Mouse (Mus musculus) erythroblast, embryonic 14.5 days (primary cell): ENCODE measurements at regions not wholly inside any gene's neighbourhood (a gene's known extent, or its start where the extent isn't known, plus 50 kb on each side); places are given as distances from the start of the nearest gene placed in this dataset.
A peak's percentile ranks its signal among the peaks of the same experiment; 100 is the strongest.

Experiments used
- H3K27me3 ChIP-seq: 2 replicates; pipeline ENCODE4 v1.6.1; 2012; ENCODE audit warnings: inconsistent platforms; ENCODE audit not compliant: control insufficient read depth
- H3K36me3 ChIP-seq: 2 replicates; pipeline ENCODE4 v1.6.1; 2012; ENCODE audit warnings: mild to moderate bottlenecking, inconsistent platforms; ENCODE audit not compliant: control insufficient read depth
- H3K4me1 ChIP-seq: 2 replicates; pipeline ENCODE4 v1.6.1; 2012; ENCODE audit warnings: inconsistent platforms; ENCODE audit not compliant: control insufficient read depth
- H3K4me3 ChIP-seq: replicated peaks from 2 replicates; pipeline ENCODE3; 2012; ENCODE audit warnings: moderate library complexity, mild to moderate bottlenecking, inconsistent platforms
- H3K9me3 ChIP-seq: 2 replicates; pipeline ENCODE4 v1.6.1; 2012; ENCODE audit warnings: low read length, inconsistent platforms, mixed read lengths; ENCODE audit not compliant: control insufficient read depth
- GATA1 ChIP-seq: IDR thresholded peaks from 2 replicates; pipeline ENCODE4 v1.6.1; 2012; ENCODE audit warnings: low read length, inconsistent platforms, mixed read lengths
- TAL1 ChIP-seq: IDR thresholded peaks from 3 replicates; pipeline ENCODE4 v1.6.1; 2012; ENCODE audit warnings: low read length, inconsistent platforms, mixed read lengths

DNA sequence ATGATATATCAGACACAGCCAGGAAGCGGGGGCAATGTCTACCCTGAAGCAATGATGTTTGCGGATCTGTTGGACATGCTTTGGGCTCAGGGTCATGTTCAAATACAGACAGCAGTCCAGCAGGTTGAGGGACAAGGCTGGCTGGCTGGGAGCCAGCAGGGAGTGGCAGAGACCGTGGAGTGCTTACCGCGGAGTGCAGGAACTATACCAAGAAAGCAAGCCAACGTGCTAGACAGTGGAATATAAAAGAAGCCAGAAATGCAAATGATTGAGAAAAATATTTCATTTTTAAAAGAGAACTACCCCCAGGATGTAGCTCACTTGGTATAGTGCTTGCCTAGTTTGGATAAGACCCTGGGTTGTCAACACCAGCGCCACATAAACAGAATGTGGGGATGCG is 123.0 kb upstream of the Kit start:
- no peak for TF ChIP-seq TAL1
- no peak for TF ChIP-seq GATA1
- Histone ChIP-seq H3K9me3 (no peaks in the 10 kb centered on the region), H3K4me1 (peaks cover 22% of the 10 kb centered on the region), H3K27me3 (no peaks in the 10 kb centered on the region), H3K36me3 (no peaks in the 10 kb centered on the region), H3K4me3 (no peak overlapping the region)

- Histone ChIP-seq H3K9me3 (no peaks in the 10 kb centered on the region), H3K27me3 (no peaks in the 10 kb centered on the region), H3K36me3 (no peaks in the 10 kb centered on the region), H3K4me1 (peaks cover 37% of the 10 kb centered on the region), H3K4me3 (no peak overlapping the region)
- TF ChIP-seq GATA1 (no peak), TAL1 (no peak)
These were observed 120.8 kb upstream of the Kit start for GRCm38 (mm10) chr5:75453757-75454390.

DNA sequence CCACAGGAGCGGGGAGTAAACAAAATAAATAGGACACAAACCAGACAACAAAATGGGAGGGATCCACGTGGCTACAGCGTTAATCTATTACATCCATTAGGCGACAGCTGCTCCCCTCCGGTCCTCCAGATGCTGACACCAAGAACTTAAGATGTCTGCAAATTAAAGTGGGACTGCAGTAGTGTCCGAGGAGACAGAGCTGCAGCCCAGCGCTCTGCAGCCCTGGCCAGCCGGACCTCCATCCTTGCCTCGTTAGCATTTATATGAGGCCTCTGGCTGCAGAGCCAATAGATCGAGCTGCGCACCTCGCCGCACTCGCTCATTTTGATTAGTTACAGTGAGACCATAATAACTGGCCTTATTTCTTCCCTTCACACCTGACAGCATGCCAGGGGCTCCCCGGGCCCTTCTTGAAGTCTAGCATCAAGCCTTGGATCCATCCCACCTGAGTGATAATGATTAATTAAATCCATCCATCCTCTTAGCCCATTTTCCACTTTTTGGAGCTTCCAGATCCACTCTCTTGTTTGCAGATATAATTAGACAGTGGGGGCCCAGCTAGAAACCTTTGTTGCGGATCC is 119.7 kb upstream of the Kit start:
- H3K4me3 ChIP-seq: no peak overlapping the region
- no peaks in the 10 kb centered on the region for H3K36me3 ChIP-seq
- H3K27me3 ChIP-seq: no peaks in the 10 kb centered on the region
- no peaks in the 10 kb centered on the region for H3K9me3 ChIP-seq
- H3K4me1 ChIP-seq: peaks cover 46% of the 10 kb centered on the region
- TF ChIP-seq GATA1: no peak
- TF ChIP-seq TAL1: no peak

GRCm38 (mm10) chr5:75457403-75457802 is 117.3 kb upstream of the Kit start:
- peaks cover 45% of the 10 kb centered on the region for H3K4me1 ChIP-seq
- no peaks in the 10 kb centered on the region for H3K36me3 ChIP-seq
- no peak for TF ChIP-seq TAL1
- TF ChIP-seq GATA1: no peak
- H3K4me3 ChIP-seq: no peak overlapping the region
- H3K27me3 ChIP-seq: no peaks in the 10 kb centered on the region
- no peaks in the 10 kb centered on the region; the same call in 1 of the 2 replicates for H3K9me3 ChIP-seq

- TF ChIP-seq GATA1 (no peak), TAL1 (no peak)
- Histone ChIP-seq H3K4me1 (peaks cover 47% of the 10 kb centered on the region), H3K27me3 (no peaks in the 10 kb centered on the region), H3K4me3 (no peak overlapping the region), H3K9me3 (no peaks in the 10 kb centered on the region; the same call in 1 of the 2 replicates), H3K36me3 (no peaks in the 10 kb centered on the region)
These were observed 116.4 kb upstream of the Kit start for GRCm38 (mm10) chr5:75458317-75458716.

- H3K4me1 ChIP-seq: peaks cover 47% of the 10 kb centered on the region
- no peaks in the 10 kb centered on the region; the same call in 1 of the 2 replicates for H3K9me3 ChIP-seq
- TF ChIP-seq GATA1 (no peak), TAL1 (no peak)
- no peaks in the 10 kb centered on the region for H3K27me3 ChIP-seq
- H3K4me3 ChIP-seq: peak overlapping the region; percentile 4
- H3K36me3 ChIP-seq: no peaks in the 10 kb centered on the region
These were observed 114.9 kb upstream of the Kit start for GRCm38 (mm10) chr5:75459758-75460354.

GRCm38 (mm10) chr5:75460414-75461025 is 114.2 kb upstream of the Kit start:
- no peaks in the 10 kb centered on the region for H3K27me3 ChIP-seq
- TF ChIP-seq TAL1 (peak; percentile 37; the same call in 2 of the 3 replicates), GATA1 (no peak)
- H3K4me3 ChIP-seq: peak overlapping the region; percentile 4
- peaks cover 47% of the 10 kb centered on the region for H3K4me1 ChIP-seq
- no peaks in the 10 kb centered on the region for H3K36me3 ChIP-seq
- no peaks in the 10 kb centered on the region; the same call in 1 of the 2 replicates for H3K9me3 ChIP-seq

GRCm38 (mm10) chr5:75461368-75461767 is 113.3 kb upstream of the Kit start:
- Histone ChIP-seq H3K4me1 (peaks cover 47% of the 10 kb centered on the region), H3K9me3 (no peaks in the 10 kb centered on the region; the same call in 1 of the 2 replicates), H3K36me3 (no peaks in the 10 kb centered on the region), H3K27me3 (no peaks in the 10 kb centered on the region), H3K4me3 (no peak overlapping the region)
- TF ChIP-seq GATA1: no peak
- no peak for TF ChIP-seq TAL1

DNA sequence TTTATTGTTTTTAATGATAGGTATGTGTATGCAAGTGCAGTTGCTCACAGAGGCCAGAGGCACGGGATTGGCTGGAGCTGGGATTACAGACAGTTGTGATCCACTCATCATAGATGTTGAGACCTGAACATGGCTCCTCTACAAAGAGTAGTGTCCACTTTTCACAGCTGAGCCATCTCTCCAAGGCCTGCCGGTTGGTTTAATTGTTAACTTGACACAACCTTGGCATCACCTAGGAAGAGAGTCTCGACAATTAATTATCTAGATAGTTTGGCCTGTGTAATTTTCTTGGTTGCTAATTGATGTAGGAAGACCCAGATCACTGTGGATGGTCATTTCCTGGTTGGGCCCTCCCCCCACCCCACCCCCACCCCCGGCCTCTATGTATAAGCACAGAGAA is 111.1 kb upstream of the Kit start:
- peaks cover 35% of the 10 kb centered on the region for H3K4me1 ChIP-seq
- no peaks in the 10 kb centered on the region for H3K27me3 ChIP-seq
- no peaks in the 10 kb centered on the region; the same call in 1 of the 2 replicates for H3K9me3 ChIP-seq

More for the DNA sequence above, 111.1 kb upstream of the Kit start:
- H3K4me3 ChIP-seq: no peak overlapping the region
- TF ChIP-seq GATA1 (no peak), TAL1 (no peak)
- H3K36me3 ChIP-seq: no peaks in the 10 kb centered on the region
